Mouse (Mus musculus) G1E (cell line): Measurements from ENCODE around the gene Grem1. TPM values are rescaled to one million over a fixed set of nuclear protein-coding genes. Genes with fewer than 3 reads are reported as not detected.

Experiments
- ATAC-seq: 2 replicates; pipeline ENCODE4 v1.8.0; 2016; ENCODE audit warnings: mild to moderate bottlenecking; ENCODE audit not compliant: insufficient number of reproducible peaks, poor library complexity, low FRiP score, severe bottlenecking; ENCODE audit errors: extremely low read depth
- DNase-seq: peaks from one replicate; pipeline ENCODE4 v3.0.0; 2012; ENCODE audit warnings: low spot score
- H3K27me3 ChIP-seq: 2 replicates; pipeline ENCODE4 v1.6.1; 2012; ENCODE audit warnings: mild to moderate bottlenecking, low read length, inconsistent platforms; ENCODE audit not compliant: insufficient read depth
- H3K36me3 ChIP-seq: replicated peaks from 2 replicates; pipeline ENCODE3; 2012; ENCODE audit warnings: mild to moderate bottlenecking, inconsistent platforms
- H3K4me1 ChIP-seq: 2 replicates; pipeline ENCODE4 v1.6.1; 2012; ENCODE audit warnings: low read depth, low read length, inconsistent platforms, mixed read lengths; ENCODE audit not compliant: insufficient read depth
- H3K4me3 ChIP-seq: 2 replicates; pipeline ENCODE4 v1.5.1; 2012; ENCODE audit warnings: low read depth, mild to moderate bottlenecking, inconsistent platforms, low read length, moderate library complexity, mixed read lengths
- H3K9me3 ChIP-seq: replicated peaks from 2 replicates; pipeline ENCODE4 v1.6.1; 2012; ENCODE audit warnings: inconsistent platforms
- CTCF ChIP-seq: IDR thresholded peaks from 2 replicates; pipeline ENCODE4 v1.5.1; 2012; ENCODE audit warnings: low read depth, low read length, inconsistent platforms, mixed read lengths
- GATA1 ChIP-seq: IDR thresholded peaks from 2 replicates; pipeline ENCODE4 v1.6.1; 2012; ENCODE audit warnings: borderline replicate concordance, low read length, inconsistent platforms, mixed read lengths
- GATA2 ChIP-seq: IDR thresholded peaks from 2 replicates; pipeline ENCODE4 v1.6.1; 2012; ENCODE audit warnings: low read depth, low read length, inconsistent platforms, borderline replicate concordance
- POLR2AphosphoS5 ChIP-seq: IDR thresholded peaks from 2 replicates; pipeline ENCODE4 v1.6.1; 2012; ENCODE audit warnings: low read depth, low read length, inconsistent platforms; ENCODE audit not compliant: insufficient replicate concordance
- TAL1 ChIP-seq: conservative IDR thresholded peaks from 2 replicates; pipeline ENCODE4 v1.6.1; 2012; ENCODE audit warnings: low read depth, low read length, inconsistent platforms, mixed read lengths
- polyA plus RNA-seq: library from polyadenylated mRNA; stranded (reverse); fragments of >175 nt; gene quantifications from 2 replicates; pipeline ENCODE4 v1.2.3, GENCODE M21; 2012
- total RNA-seq, 2 experiments: library from RNA; stranded (forward) in 1 of 2; stranded (reverse) in 1 of 2; fragments of 200-1000 nt in 1 of 2; fragments of >200 nt in 1 of 2; fragmentation: Nextera tagmentation in 1 of 2; gene quantifications; 2 replicates each; pipeline ENCODE4 v1.2.3; 2014 to 2017

The Grem1 gene
- total and polyA plus RNA-seq, 3 experiments: 0.05 TPM; not detected in 2

DNA sequence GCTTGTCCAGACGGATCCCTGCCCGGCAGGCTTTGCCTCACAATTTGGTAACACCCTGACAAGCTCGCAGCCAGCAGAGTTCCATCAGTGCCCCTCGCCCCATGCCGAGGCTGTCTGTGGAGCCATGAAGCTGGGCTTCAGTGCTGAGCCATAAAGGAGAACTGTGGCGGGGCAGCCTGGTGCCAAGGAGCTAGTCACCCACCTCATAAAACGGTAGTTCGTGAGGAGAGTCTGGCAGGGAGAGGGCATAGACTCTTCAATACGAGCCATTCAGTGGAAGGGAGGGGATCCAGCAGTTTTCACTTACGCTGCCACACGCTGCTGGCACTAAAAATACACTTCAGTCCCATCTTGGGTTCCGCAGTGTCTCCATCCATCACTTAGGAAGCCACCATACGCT, 40.2 kb upstream of the Grem1 start:
- Histone ChIP-seq H3K4me1 (no peaks in the 10 kb centered on the region), H3K27me3 (no peaks in the 10 kb centered on the region), H3K36me3 (no peaks in the 10 kb centered on the region), H3K9me3 (peaks cover 8% of the 10 kb centered on the region), H3K4me3 (no peak overlapping the region)
- no peak for ATAC-seq
- DNase-seq: no peak
- no peak for TF ChIP-seq CTCF
- TF ChIP-seq GATA1: no peak
- TF ChIP-seq POLR2AphosphoS5: no peak
- TF ChIP-seq TAL1: no peak
- TF ChIP-seq GATA2: no peak

DNA sequence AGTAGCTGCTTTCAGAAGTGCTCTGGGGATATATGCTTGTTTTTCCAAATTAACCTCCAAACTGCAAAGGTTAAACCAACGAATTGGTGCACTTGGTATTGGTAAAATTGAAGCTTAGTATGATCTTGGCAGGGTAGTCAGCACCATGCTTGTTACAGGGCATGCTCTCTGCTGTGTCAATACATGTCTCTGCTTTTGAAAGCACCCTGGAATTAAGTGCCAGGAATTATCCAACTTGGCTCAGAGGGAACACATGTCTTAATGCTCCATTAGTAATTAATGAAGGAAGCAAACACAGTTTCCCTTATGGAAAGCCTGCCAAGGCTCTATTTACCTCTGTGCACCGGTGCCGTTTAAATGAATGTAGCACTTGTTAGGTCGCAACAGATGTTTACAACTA, 36.7 kb upstream of the Grem1 start:
- Histone ChIP-seq H3K36me3 (no peaks in the 10 kb centered on the region), H3K4me3 (no peak overlapping the region), H3K27me3 (no peaks in the 10 kb centered on the region), H3K9me3 (peaks cover 8% of the 10 kb centered on the region), H3K4me1 (no peaks in the 10 kb centered on the region)
- TF ChIP-seq CTCF: no peak
- TF ChIP-seq TAL1: no peak
- no peak for TF ChIP-seq POLR2AphosphoS5
- no peak for TF ChIP-seq GATA1
- no peak for TF ChIP-seq GATA2
- DNase-seq (no peak), ATAC-seq (no peak)

DNA sequence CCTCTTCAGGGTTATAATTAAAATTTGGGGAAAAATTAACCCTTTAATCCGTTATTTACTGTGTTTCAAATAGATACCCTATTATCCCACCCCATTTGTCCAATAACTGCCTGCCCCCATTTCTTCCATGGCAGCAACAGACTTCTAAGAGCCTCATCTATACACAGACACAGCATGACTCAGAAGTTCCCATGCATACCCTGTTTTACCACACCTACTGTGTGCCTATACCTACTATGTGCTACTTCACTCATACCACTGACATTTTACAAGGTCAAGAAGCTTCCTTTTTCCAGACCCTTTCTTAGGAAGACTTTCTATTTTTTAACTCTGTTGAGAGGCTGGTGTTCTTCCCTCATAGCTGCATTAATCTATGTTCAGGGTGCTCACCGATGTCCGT, 35.1 kb upstream of the Grem1 start:
- Histone ChIP-seq H3K27me3 (no peaks in the 10 kb centered on the region), H3K4me1 (no peaks in the 10 kb centered on the region), H3K9me3 (peaks cover 2% of the 10 kb centered on the region; the same call in 1 of the 2 replicates), H3K36me3 (no peaks in the 10 kb centered on the region), H3K4me3 (no peak overlapping the region)
- DNase-seq (no peak), ATAC-seq (no peak)
- TF ChIP-seq POLR2AphosphoS5 (no peak), GATA1 (no peak), GATA2 (no peak), CTCF (no peak), TAL1 (no peak)

DNA sequence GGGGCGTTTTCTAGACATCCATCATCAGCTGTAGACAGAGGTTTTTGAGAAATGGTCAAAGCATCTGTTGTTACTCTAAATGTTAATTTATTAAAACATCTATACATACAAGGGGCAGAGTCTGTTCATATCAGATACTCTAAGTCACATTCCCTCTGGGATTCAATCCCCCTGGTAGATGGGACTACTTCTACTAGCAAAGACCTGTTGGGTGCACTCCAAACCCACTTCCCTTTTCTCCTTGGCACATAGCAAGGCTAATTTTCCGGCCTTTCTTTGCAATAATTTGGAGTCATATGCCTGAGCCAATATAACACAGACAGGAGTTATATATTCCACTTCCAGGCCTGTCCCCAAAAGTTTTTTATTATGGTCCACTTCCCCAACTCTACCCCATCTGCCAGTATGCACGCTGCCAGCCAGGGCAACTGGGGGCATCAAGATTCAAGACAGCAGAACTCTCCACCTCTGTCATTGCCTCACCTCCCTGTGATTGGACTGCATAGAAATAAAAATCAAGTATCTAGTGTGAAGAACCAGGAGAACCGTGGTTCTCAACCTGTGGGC, 30.5 kb upstream of the Grem1 start:
- Histone ChIP-seq H3K27me3 (no peaks in the 10 kb centered on the region), H3K4me3 (no peak overlapping the region), H3K9me3 (no peaks in the 10 kb centered on the region), H3K36me3 (no peaks in the 10 kb centered on the region), H3K4me1 (no peaks in the 10 kb centered on the region)
- TF ChIP-seq POLR2AphosphoS5 (no peak), TAL1 (no peak), GATA1 (no peak), CTCF (no peak), GATA2 (no peak)
- ATAC-seq: no peak
- DNase-seq: no peak

DNA sequence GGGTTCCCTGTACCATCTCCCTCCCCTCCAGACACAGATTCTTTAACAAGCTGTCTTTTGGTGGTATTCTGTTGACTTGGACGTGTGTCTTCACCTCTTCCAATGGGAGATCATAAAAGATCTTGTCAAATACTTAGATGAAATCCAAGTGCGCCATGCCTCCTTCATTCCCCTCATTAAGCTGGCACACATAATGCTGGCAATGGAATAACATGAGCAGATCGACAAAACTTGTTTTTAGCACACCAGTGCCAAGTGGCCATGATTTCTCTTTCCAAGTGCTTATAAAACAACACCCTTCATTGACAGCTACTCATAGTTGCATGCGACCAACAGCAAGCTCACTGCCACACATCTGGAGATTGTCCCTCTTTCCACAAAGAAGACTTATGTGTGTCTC, 29.4 kb upstream of the Grem1 start:
- Histone ChIP-seq H3K27me3 (no peaks in the 10 kb centered on the region), H3K9me3 (no peaks in the 10 kb centered on the region), H3K4me1 (no peaks in the 10 kb centered on the region), H3K4me3 (no peak overlapping the region), H3K36me3 (no peaks in the 10 kb centered on the region)
- DNase-seq (no peak), ATAC-seq (no peak)
- TF ChIP-seq POLR2AphosphoS5 (no peak), GATA2 (no peak), CTCF (no peak), GATA1 (no peak), TAL1 (no peak)

DNA sequence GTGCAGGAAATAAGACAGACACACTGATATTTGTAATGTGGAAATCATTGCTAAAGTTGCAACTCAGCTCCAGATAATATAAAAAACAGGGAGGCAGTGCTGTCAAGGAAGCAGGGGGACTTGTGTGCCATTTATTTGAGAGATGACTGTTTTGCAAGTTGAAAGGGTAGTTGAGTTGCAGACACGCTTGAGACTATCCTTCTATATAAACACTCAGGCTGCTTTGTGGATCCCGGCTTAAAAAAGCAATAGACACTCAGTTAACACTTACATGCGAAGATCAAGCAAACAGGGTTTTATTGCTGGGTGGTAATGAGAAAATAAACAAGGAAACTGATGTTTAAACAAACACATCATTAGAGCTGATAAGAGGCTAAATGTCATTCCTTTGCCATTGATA, 26.4 kb upstream of the Grem1 start:
- H3K27me3 ChIP-seq: no peaks in the 10 kb centered on the region
- DNase-seq (no peak), ATAC-seq (no peak)
- no peak for TF ChIP-seq TAL1
- no peak for TF ChIP-seq POLR2AphosphoS5
- no peak for TF ChIP-seq GATA1
- no peak for TF ChIP-seq GATA2
- H3K9me3 ChIP-seq: no peaks in the 10 kb centered on the region
- H3K4me1 ChIP-seq: no peaks in the 10 kb centered on the region
- no peak overlapping the region for H3K4me3 ChIP-seq
- no peaks in the 10 kb centered on the region for H3K36me3 ChIP-seq

DNA sequence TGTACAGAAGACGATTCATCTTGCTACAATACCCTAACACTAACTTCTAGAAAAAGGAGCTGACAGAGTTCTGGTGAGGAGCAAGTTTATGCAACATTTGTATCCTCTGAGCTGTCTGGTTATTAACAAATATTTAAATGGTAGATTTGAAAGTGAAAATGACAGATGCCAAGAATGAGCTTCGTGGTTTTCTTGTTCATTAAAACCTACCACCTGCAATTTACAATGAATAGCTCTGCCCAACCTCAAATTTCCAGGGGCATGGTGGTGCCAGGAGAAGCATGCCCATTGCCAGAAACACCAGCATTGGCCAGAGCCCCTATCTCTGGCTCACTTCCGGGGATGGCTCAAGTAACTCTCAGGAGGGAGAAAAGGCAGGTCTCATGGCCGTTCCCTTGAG, 23.1 kb upstream of the Grem1 start:
- no peaks in the 10 kb centered on the region for H3K4me1 ChIP-seq
- DNase-seq (no peak), ATAC-seq (no peak)
- no peaks in the 10 kb centered on the region for H3K27me3 ChIP-seq
- TF ChIP-seq GATA2 (no peak), GATA1 (no peak), TAL1 (no peak), CTCF (no peak), POLR2AphosphoS5 (no peak)
- peaks cover 3% of the 10 kb centered on the region for H3K9me3 ChIP-seq
- H3K4me3 ChIP-seq: no peak overlapping the region
- no peaks in the 10 kb centered on the region for H3K36me3 ChIP-seq

DNA sequence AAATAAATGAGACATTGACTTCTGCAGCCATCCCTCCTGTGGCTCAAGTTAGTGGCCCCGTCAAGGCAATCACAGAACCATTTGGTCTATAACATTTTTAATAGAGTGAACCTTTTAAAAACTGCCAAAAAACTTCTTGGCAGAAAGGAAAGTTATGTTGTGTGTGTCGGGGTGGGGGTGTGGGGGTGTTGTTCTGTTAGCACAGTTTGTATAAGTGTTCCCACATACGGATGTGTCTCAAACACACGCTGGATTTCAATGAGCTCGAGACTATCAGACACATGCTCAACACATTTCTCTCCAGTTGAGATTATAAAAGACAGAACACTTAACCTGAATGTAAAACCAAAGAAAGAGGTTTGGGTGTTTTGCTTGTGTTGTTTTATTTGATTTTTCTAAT, 22.7 kb upstream of the Grem1 start:
- H3K9me3 ChIP-seq: peaks cover 3% of the 10 kb centered on the region
- DNase-seq (no peak), ATAC-seq (no peak)
- H3K4me3 ChIP-seq: no peak overlapping the region
- H3K4me1 ChIP-seq: no peaks in the 10 kb centered on the region
- no peaks in the 10 kb centered on the region for H3K36me3 ChIP-seq
- H3K27me3 ChIP-seq: no peaks in the 10 kb centered on the region
- TF ChIP-seq GATA1: no peak
- TF ChIP-seq GATA2: no peak
- no peak for TF ChIP-seq POLR2AphosphoS5
- no peak for TF ChIP-seq TAL1
- TF ChIP-seq CTCF: no peak
